Mouse (Mus musculus): ENCODE measurements at regions not wholly inside any gene's neighbourhood (a gene's known extent, or its start where the extent isn't known, plus 50 kb on each side); places are given as distances from the start of the nearest gene placed in this dataset.

DNA sequence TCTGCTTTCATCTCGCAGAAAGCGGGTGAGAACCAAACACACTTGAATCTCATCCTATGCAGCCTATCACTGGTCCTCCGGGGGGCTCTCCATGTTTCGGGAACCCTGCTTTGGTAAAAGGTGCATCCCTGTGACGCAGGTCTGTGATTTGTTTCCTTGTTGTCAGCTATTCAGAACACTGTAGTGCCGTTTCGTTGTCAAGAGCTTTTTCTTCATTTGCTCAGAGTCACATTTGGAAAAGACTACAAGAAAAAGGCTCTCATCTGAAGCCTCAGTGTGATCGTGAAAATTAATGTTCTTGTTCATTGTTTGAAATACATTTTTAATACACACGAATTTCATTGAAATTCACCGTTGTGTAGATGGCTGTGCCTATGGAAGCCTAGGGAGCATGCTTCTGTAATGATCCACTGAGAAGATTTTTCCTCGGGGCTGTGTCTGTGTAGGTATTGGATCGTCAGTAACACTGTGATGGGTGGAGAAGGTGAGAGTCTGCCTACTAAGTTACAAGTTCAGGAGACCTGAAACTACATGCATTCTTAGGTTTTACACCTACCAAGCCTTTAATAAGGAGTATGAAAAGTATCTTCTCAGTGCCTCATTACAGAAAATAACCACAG, 112.0 kb upstream of the Paqr3 start:
- DNase-seq (ENCODE audit: low spot score) = no peak

DNA sequence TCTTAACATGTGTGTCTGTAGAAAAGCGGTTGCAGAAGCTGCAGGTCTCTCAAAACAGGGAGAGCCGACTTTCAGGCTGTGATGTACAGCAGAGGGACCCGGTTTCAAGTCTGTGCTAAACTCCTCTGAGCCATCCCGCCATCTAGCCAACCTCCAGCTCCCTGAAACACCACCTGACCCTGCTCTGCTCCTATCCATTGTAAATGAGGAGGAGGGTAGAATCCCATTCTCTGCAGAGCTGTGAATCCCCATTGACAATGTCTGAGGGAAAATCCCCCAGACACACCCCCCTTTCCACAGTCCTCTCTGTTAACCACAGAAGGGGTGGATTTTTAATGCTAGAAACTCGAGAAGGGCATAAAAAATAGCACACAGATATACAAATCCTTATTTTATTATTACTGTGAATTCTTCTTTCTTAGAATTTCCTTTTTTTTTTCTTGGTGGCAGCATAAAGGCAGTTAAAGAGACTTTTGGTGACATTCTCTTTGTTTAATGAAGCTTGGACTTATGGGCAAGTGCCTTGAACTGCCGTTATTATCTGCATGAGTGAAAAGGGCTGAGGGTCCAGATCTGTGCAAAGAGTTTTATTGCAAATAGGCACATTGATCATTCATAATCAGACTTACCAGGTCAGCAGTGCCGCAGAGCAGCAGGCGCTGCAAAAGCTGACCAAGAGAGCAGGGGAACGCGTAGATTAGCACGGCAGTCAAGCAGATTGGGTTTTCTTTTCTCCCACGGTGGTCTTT, 111.3 kb upstream of the Paqr3 start:
- no peak for DNase-seq (ENCODE audit: low spot score)

DNA sequence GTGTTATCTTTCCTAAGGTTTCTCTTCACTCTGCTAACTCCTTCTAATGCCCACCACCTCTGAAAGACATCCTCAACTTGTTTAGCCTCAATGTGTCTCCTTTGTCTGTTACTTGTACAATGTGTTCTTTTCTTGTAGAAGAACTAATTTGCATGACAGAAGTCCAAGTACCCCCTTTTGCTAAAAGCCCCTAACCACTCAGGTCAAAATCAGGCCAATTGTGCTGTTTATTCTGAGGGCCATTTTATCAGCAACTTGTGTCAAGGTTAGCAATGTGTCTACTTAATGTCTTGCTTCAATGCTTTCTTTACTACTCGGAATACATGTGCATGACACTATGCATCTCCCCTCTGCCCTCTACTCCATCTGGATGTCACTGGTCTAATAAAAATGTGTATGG, 107.3 kb upstream of the Paqr3 start:
- no peak for DNase-seq (ENCODE audit: low spot score)

DNA sequence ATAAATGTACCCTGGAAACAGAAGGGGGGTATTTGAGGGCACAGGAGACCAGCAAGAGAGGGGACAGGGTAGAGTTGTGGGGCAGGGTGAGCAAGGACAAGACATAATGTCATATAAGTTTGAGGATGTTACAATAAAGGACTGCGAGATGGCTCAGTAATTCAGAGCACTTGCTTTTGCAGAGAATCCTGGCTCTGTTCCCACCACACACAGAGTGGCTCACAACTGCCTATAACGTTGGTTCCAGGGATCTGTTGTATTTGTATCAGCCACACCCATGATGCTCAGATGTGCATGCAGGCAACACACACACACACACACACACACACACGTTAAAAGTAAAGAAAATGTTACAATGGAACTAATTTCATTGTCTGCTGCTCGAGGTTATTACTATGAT, 94.2 kb upstream of the Paqr3 start:
- DNase-seq (ENCODE audit: low spot score) = no peak

DNA sequence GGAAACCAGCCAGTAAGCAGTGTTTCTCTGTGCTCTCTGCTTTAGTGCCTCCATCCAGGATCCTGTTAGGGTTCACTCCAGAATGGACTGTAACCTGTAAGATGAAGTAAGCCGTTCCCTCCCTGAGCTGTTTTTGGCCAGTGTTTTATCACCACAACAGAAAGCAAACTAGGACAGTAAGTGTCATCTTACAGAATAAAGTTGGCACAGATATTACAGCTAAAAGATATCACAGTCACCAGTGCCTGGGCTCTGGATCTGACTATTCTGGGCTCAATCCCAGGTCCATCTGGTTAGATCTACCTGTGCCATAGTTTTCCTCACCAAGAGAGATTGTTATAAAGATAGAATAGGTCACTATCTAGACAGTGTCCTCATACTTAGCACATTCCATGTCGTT, 92.9 kb upstream of the Paqr3 start:
- DNase-seq (ENCODE audit: low spot score) = no peak

DNA sequence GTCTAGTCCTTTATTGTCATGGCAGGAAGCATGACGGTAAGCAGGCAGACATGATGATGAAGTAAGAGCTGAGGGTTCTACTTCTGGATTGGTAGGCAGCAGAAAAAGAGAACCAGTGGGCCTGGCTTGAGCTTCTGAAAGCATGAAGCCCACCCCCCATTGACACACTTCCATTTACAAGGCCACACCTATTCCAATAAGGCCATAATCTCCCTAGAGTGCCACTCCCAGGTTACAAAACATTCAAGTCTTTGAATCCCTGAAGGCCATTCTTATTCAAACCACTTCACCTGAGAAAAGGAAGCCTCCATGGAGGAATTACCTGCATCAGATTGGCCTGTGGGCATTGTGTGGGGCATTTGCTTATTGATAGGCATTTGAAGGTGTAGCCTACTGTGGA, 92.2 kb upstream of the Paqr3 start:
- DNase-seq (ENCODE audit: low spot score) = no peak

DNA sequence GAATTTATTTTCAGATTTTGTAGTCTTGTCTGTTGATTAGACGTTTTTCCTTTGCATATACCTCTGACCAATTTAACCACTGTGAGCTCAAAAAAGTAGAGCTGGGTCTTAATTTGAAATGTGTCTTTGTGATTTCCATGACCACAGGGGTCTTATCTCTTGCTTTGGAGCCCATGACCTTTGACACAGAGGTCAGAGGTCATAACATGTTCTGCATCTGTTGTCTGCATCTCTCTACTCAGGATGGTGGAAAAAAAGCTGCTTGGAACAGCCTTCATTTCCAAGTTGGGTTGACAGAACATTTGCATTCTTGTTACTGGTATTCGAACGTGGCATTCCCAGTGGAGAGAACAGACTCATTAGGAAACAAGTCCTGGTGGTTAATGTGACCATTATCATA, 91.2 kb upstream of the Paqr3 start:
- no peak for DNase-seq (ENCODE audit: low spot score)

DNA sequence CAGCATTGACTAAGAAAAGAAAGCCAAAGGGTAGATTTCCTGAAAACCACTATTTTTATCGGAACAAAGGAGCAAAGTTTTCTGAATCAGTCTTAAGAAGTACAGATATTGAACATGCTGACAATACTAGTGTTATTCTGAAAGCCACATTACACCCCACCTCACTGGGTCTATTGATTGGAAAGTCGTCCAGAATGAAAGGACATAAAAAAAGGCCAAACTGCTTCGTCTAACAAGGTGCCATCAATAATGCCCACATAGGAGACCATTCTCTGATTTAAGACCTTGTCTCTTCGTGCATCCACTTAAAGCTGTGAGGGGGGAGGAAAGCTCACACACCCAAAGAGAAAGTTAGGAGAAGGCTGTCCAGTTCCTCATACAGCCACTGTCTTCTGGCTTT, 89.3 kb upstream of the Paqr3 start:
- DNase-seq (ENCODE audit: low spot score) = no peak

DNA sequence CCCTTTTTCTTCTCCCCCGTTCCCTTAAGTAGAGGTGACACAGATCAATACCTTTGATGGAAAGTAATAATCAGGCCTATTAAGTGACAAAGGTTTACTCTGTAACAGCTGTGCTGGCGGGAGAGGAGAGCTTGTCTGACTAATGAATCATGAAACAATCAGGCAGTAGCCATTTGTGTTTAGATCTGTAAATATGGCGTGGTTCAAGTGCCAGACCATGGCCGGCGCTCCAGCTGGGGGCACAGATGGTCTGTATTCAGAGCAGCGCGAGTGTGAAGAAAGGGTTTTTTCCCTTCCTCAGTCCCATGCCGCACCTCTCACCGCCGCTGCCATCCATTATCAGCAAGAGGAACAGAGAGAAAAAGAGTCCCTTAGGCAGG, 83.9 kb upstream of the Paqr3 start:
- no peak for DNase-seq (ENCODE audit: low spot score)

DNA sequence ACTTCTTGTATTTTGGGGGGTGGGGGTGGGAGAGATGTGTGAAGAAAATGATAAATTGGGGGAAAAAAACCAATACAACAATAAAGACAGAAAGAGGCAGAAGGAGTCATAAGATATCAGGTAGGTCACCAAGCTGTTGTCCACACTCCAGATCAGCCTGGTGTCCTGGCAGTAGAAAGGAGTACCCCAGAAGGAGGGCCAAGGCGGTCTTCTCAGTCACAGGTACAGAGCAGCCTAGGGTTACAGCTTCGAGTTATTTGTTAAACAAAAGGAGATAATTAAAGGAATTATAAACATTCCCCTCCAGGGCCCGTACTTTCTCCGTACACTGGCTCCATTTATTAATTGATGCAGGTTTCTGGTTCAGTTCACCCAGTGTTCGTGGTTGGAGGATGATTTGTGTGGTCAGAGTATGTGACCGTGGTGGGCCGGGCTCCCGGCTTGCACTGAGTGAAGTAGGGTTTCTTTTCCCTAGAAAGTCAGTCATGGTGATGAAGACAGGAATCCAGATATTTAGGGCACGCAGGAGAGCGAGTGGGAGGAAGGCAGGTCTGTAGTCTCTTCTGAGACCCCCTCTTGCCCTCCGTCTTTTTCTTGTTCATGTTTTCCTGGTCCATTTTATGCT, 83.4 kb upstream of the Paqr3 start:
- no peak for DNase-seq (ENCODE audit: low spot score)

DNA sequence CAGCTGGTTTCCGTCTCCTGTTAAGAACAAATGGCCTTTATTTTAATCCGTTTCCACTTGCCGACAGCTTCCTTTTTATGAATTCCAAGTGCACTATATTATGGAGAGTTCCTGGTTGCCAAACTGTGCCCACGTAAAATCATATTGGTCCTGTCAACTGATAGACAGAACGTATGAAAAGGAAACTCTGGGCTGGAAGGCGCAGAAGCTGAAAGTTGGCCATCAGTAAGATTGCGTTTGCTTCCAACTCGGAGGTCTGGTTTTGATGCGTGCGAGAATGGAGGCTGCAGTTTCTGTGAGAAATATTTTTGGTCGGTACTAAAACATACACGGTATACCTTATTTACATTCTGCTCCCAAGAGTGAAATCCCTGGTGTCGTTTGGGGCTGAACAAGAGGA, 81.3 kb upstream of the Paqr3 start:
- DNase-seq (ENCODE audit: low spot score) = no peak

DNA sequence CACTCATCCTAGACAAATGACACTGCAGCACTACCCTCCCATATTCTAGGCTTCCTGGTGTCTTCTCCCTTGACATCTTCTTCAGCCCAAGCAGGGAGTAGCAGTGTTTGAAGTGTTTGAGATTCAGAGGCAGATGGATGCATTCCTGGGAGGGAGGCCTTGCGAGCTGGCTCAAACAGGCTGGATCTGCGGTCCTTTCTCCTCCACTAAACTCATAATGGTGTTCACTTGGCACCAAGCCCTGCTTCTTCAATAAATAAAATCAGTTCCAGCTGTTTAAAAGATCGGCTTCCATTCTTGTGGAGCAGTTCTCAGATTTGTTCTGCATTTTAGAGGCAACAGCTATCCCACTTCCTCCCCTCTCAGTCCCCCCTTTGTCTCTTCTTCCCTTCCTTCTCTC, 79.3 kb upstream of the Paqr3 start:
- no peak for DNase-seq (ENCODE audit: low spot score)

DNA sequence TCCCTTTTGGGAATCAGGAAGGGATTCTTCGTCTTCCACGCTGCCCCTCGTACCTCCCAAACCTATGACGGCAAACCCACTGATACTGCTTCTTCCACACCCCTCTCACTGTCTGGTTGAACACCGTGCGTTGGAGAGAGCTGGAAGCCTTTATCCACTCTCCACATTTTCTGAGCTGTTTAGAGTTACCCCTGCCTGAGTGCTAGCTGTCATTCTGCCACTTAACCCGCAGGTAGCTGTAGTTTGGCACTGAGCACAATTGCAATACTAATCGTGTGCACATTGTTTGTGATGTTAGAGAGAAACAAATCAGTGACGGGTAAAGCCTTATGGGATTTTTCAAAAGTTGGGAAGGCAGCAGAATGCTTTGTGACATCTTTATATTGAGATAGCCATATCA, 73.1 kb upstream of the Paqr3 start:
- no peak for DNase-seq (ENCODE audit: low spot score)

DNA sequence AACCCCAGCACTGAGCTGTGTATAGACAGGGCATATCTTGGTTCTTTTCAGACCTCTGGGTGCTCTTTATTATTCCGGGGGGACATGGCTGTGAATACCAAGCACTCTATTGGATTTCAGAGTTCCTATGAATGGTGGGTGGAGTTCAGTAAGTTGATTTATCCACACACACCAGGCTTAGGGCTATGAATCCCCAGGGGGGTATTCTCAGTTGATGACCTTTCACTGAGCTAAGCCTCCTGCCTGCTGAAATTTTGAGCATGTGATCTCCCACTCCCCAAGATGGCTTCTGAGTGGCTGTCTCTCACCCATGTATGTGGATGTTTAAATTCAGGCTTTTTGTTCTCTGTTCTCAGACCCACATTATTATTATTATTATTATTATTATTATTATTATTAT, 69.9 kb upstream of the Paqr3 start:
- no peak for DNase-seq (ENCODE audit: low spot score)

DNA sequence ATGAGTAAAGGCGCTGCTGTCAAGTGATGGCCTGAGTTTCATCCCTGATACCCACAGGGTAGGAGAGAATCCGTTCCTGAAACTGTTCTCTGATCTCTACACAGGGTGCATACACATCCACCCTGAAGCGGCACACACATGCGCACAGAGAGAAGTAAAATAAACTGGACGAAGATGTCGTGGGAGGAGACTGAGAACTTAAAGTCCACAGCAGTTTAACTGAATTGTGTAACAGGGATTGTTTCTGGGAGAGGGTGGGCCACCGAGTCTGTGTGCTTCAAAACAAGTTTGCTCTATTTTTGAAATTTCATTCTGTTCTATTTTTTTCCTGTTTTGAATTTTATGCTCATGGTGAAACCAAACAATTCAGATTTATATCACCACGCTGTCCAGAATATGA, 63.0 kb upstream of the Paqr3 start:
- DNase-seq (ENCODE audit: low spot score) = no peak

DNA sequence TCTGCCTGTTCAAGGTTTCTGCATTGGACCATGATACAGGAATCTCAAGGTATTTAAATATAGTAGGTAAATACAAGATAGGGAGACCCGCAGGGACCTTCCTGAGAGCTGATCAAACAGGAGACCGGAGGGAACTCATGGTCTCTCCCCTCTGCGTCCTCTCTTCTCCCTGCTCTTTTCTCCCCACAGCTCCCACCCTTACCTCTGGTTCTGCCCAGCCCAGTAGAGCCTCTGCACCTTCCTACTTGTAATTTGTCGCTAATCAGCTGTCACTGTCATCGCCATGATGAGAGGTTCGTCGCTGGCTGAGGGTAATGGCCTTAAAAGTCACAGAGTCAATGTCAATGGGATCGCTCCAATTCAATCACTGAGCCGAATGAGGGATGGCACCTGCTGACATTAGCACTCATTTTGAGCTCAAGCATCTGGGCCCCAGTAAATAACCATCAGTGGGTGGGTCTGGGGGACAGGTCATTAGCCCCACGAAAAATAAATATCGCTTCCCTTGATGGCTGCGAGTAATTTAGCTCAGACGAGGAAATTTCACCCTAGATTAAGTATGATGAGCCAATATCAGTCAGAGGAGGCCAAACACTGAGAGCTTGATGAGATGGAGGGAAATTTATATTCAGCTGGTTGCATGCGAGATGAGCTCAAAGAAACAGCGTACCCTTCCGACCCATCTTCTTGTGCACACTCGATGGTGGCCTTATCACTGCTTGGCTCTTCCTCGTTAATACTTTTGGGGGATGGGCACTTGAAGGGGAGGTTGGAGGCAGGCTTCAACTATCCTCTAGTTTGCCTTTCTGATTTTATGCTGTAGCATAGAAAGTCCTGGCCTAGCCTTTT, 56.2 kb upstream of the Paqr3 start:
- DNase-seq (ENCODE audit: low spot score) = no peak

DNA sequence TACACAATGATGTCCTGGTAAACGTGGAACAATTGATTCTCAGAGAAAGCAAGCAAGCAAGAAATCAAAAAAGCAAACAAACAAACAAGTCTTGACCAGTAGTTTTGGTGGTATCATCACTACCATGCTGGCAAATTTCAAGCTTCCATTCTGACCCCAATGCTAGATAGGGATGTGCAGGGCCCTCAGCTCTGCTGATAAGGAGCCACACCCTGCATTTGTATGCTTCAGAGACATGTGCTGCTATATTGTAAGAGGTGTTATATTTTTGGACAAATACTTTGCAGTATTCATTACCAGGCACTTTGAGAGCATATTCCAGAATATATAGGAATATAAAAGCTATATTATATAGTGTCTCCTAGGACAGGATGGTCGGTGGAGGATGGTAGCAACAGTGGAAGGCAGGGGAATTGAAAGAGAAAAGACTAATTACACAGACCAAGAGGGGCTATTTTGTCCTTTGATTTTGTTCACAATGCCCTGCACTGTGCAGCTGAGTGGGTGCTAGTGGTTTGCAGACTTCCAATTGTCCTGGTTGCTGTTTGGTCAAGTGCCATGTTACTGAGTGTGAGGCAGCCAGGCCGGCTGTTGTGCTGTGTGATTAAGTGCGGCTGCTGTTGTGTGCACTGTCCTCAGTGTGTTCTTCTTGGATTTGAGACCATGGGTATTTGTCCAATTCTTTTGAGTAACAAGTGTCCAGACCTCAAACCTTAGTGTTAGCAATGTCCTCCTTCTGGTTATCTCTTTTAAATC, 54.9 kb upstream of the Paqr3 start:
- peak; percentile 3 for DNase-seq (ENCODE audit: low spot score)

Data from c-Kit-positive CD71-positive TER-119-positive erythroid progenitor cells, embryonic 14.5 days (primary cell).